9 mouse cellular contexts compared by ENCODE assay signal in the genomic region with DNA sequence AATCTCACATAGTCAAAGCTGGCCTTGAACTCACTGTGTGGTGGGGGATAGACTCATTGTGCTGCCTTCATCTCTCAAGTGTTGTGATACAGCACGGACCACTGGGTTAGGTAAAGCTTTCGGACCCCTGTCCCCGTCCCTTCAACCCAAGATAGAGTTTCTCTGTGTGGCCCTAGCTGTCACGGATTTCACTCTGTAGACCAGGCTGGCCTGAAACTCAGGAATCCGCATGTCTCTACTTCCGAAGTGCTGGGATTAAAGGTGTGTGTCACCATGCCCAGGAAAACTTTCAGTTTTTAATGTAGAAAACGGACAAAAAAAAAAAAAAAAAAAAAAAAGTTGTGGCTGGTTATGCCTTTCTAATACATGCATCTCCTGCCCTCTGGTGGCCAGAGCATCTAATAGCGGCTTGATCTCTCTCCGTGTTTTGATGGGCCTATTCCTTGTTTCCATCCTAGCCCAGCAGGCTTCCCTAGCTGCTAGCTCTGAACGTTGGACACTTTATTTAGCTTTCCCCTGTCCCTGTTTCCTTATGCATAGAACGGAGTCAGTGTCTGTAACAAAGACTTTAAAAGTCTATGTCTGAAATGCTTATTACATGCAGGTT. TPM values are rescaled to one million over a fixed set of nuclear protein-coding genes. Genes with fewer than 3 reads are reported as not detected.
DNase-seq lines count a peak whose midpoint lies in the region; ATAC-seq and TF ChIP-seq lines count a peak whose summit lies in the region.
"Had no signal": no experiment of that assay in that cellular context is flagged by ENCODE, and none has a peak within 500 bp of the region (broad histone marks: within the 10 kb centered on the region; RNA-seq: fewer than 3 reads in every experiment).

No protein-coding gene starts in this region.

- H3K27ac ChIP-seq in limb, embryonic 13.5 days, result no peak overlapping the region

- H3K27me3 ChIP-seq in C2C12 (ENCODE audit: control insufficient read depth, insufficient read depth, insufficient read length), result no peaks in the 10 kb centered on the region
- no peaks in the 10 kb centered on the region for H3K27me3 ChIP-seq in G1E (ENCODE audit: insufficient read depth, low read length)
- H3K27me3 ChIP-seq in limb, embryonic 13.5 days, result no peaks in the 10 kb centered on the region

- no peak for ATAC-seq in G1E (ENCODE audit: extremely low read depth, insufficient number of reproducible peaks, low FRiP score, poor library complexity, severe bottlenecking)
- peak; percentile 92 for ATAC-seq in frontal cortex, adult (ENCODE audit: low TSS enrichment)
- no peak for ATAC-seq in limb, embryonic 13.5 days (ENCODE audit: low FRiP score, low read depth)

- H3K4me2 ChIP-seq in limb, embryonic 13.5 days (replicated peaks), result 0 out of 2 replicates have a peak overlapping the region, but pooled peaks have one; percentile 29

- H3K9ac ChIP-seq in limb, embryonic 13.5 days, result no peak overlapping the region

- H3ac ChIP-seq in C2C12 (ENCODE audit: control insufficient read depth, insufficient read length, low read depth), result no peak overlapping the region

- H3K79me3 ChIP-seq in C2C12 (ENCODE audit: low read depth), result no peaks in the 10 kb centered on the region

- no peak overlapping the region for H3K4me3 ChIP-seq in C2C12 (ENCODE audit: insufficient read depth, poor library complexity, severe bottlenecking)
- H3K4me3 ChIP-seq in G1E (ENCODE audit: low read depth, low read length), result no peak overlapping the region
- no peak overlapping the region for H3K4me3 ChIP-seq in limb, embryonic 13.5 days
- H3K4me3 ChIP-seq: megakaryocyte, embryonic 14.5 days had no signal

- DNase-seq in G1E (ENCODE audit: low spot score), result no peak
- peak; percentile 55 for DNase-seq in cerebellum, adult 11-12 months
- DNase-seq in kidney, adult 9 months, result peak; percentile 62
- peak; percentile 54 for DNase-seq in retina, postnatal 7 days (ENCODE audit: low read depth, low spot score)
- no peak for DNase-seq in natural killer cell, adult 2 months (ENCODE audit: low spot score in 2 of 2)

- H3K36me3 ChIP-seq in C2C12 (ENCODE audit: control insufficient read depth, insufficient read depth), result no peaks in the 10 kb centered on the region
- no peaks in the 10 kb centered on the region for H3K36me3 ChIP-seq in G1E (replicated peaks)
- H3K36me3 ChIP-seq in limb, embryonic 13.5 days, result no peaks in the 10 kb centered on the region

- H3K4me1 ChIP-seq in G1E (ENCODE audit: insufficient read depth, low read depth, low read length), result no peaks in the 10 kb centered on the region
- H3K4me1 ChIP-seq in limb, embryonic 13.5 days, result no peaks in the 10 kb centered on the region
- H3K4me1 ChIP-seq: megakaryocyte, embryonic 14.5 days had no signal

- H3K79me2 ChIP-seq in C2C12 (ENCODE audit: control insufficient read depth, insufficient read depth), result no peaks in the 10 kb centered on the region

- peaks cover 15% of the 10 kb centered on the region for H3K9me3 ChIP-seq in G1E (replicated peaks)
- H3K9me3 ChIP-seq in limb, embryonic 13.5 days, result no peaks in the 10 kb centered on the region

- TF ChIP-seq CTCF in C2C12 (IDR thresholded peaks at IDR 0.05; ENCODE audit: control insufficient read depth, insufficient read depth, insufficient read length) (peak; percentile 30), G1E (IDR thresholded peaks at IDR 0.05; ENCODE audit: low read depth, low read length) (peak; percentile 26; the same call in 1 of the 2 replicates)

- 46% methylated on average over 11 of the region's 11 CpGs for WGBS in limb, embryonic 13.5 days

TF ChIP-seq in C2C12, 6 proteins besides CTCF, POLR2A, EP300 and RAD21:
- no peak for TF ChIP-seq FOSL1 (IDR thresholded peaks at IDR 0.05; ENCODE audit: insufficient read depth, low read length, poor library complexity, severe bottlenecking)
- no peak for TF ChIP-seq MAX (IDR thresholded peaks at IDR 0.05)
- TF ChIP-seq CEBPB (IDR thresholded peaks at IDR 0.05; ENCODE audit: low read depth), result no peak
- no peak for TF ChIP-seq USF1 (IDR thresholded peaks at IDR 0.05; ENCODE audit: low read depth)
- no peak for TF ChIP-seq MYOD1 (IDR thresholded peaks at IDR 0.05; ENCODE audit: control insufficient read depth, insufficient read length, low read depth)
- TF ChIP-seq MYOG (IDR thresholded peaks at IDR 0.05; ENCODE audit: control insufficient read depth, extremely low read depth, insufficient read length), result no peak

RNA-seq across cellular contexts. Expression of gene 1500009L16Rik, which starts 53.7 kb away (rescaled TPM):
- polyA plus RNA-seq in C2C12 (2012; fragmentation: generic; extraction: Trizol), result 0.25 TPM
- total RNA-seq in G1E (2014; fragmentation: Nextera tagmentation), result not detected in 2 replicates
- total RNA-seq in G1E (2017), result 0.12 and 0.22 TPM in 2 replicates
- polyA plus RNA-seq in G1E (2012), result not detected in 2 replicates
- 41.0 and 45.3 TPM in 2 replicates for polyA plus RNA-seq in limb, embryonic 13.5 days (2015; fragmentation: Nextera tagmentation; extraction: Ambion mirVana)

Comparison
In these comparisons a context has a peak if more than half of its experiments do, and no peak if none do; other contexts are left out.
1. DNase-seq: peak in cerebellum, adult 11-12 months (single experiment), kidney, adult 9 months (single experiment) and retina, postnatal 7 days (single experiment); none in G1E (single experiment) and natural killer cell, adult 2 months (0 of 2).
2. RNA of gene 1500009L16Rik, which starts 53.7 kb away (polyA plus RNA-seq): 41.0 to 45.3 TPM in limb, embryonic 13.5 days; 0.25 TPM in C2C12 (single experiment) and not detected in G1E; every median in the first group is over 10 times any median in the second.